Mouse (Mus musculus) heart, postnatal 4 days (tissue): ENCODE data around the gene Olfr417. TPM values are rescaled to one million over a fixed set of nuclear protein-coding genes. Genes with fewer than 3 reads are reported as not detected.
"Not testable (repeated sequence)": the region's sequence is repeated elsewhere in the genome, so short reads cannot be mapped to it uniquely, and the experiment has no call there.

Experiments used
- DNase-seq: peaks from one replicate; pipeline ENCODE4 v3.0.0; 2021
- total RNA-seq, 2 experiments: library from RNA; stranded (reverse); gene quantifications; 2 replicates each; pipeline ENCODE4 v1.2.3; 2021

The Olfr417 gene
- not detected for total RNA-seq

- DNase-seq, result no peak
These were observed at the start of gene Olfr417 for GRCm38 (mm10) chr1:174364882-174365451. Gene Olfr417, plus strand, starts transcription at chr1:174365122.

- no peak for DNase-seq
These were observed 47.6 kb upstream of the Olfr417 start for GRCm38 (mm10) chr1:174317308-174317707.

DNA sequence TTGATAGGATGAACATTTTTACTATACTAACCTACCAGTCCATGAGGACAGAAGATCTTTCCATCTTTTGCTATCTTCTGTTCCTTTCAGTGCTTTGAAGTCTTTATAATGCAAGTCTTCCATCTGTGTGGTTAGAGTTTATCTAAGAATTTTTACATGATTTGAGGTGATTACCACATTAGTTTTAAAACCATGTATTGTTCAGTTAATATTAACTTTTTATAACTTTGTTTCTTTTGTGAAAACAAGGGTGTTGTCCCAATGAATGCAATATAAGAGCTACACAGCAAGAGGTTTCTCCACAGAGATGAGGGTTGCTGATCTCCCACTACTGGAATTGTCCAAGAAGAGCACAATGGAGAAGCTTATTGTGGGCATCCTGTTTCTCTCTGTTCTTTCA lies 34.7 kb upstream of the Olfr417 start, which contains the start of gene Mptx1:
TSS of gene Mptx1 (plus strand) at position 301 of the 400 bp plus-strand sequence.
- DNase-seq, result no peak

DNA sequence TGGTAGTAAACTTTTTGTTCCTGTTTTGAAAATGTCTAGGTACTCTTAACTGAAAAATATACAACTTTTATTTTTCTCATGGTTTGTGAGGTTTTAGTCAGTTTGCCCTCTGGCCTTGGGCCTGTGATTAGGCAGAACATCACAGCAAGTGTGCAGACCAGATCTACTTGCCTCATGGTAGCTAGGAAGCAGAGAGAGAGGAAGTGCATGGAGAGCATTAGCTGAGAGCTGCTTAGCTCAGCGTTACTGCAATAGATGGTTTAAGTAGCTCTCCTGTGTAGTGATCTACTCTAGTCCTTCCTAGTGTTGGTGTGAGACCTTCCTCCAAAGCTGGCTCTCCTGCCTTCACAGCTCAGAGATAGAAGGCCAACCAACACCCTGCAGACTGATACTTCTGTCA lies 11.3 kb upstream of the Olfr417 start:
- DNase-seq, result not testable (repeated sequence)

DNA sequence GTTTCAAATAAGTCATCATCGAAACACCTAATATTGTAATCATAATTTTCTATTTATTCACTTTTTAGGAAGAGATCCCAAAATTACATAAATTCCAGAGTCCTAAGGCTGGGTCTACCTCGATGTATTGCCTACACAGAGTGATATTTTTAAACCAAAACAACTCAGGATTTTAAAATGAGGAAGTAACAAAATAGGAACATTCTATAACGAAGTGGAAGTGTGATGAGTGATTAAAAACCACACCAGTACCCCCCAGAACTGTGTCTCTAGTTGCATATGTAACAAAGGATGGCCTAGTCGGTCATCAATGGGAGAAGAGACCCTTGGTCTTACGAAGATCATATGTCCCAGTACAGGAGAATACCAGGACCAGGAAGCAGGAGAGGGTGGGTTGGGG lies 10.3 kb upstream of the Olfr417 start:
- no peak for DNase-seq

GRCm38 (mm10) chr1:174373799-174374198 lies 8.9 kb downstream of the Olfr417 start:
- no peak for DNase-seq

- DNase-seq, result no peak
These were observed 25.8 kb downstream of the Olfr417 start, which contains the start of gene Olfr248 for GRCm38 (mm10) chr1:174390746-174391145. Gene Olfr248, plus strand, starts transcription at chr1:174391046.

DNA sequence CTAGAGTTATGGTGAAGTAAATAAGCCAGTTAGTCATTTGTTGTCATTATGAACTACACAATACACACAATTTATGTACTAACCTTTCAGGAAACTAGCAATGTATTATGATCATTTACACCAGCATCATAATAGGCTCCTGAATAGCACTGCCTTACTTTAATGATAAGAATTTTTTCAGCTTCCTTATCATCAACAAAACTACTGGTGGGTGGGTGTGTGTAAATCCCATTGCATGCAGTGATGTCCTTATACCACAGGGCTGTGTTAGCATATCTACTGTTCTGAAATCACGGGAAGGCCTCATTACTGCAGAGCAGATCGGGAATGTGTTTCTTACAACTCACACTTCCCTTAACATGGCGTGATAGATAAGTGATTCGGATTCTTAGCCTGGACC lies 58.0 kb downstream of the Olfr417 start:
- DNase-seq, result no peak

GRCm38 (mm10) chr1:174423764-174424163 lies 58.8 kb downstream of the Olfr417 start, which contains the start of gene Olfr414:
Gene Olfr414, plus strand, starts transcription at chr1:174424064.
- no peak for DNase-seq

Other genes starting within 250 kb of the Olfr417 start
- gene Olfr231, start 244.0 kb upstream of the Olfr417 start, total RNA-seq, result not detected
- gene Olfr424, start 233.6 kb upstream of the Olfr417 start, total RNA-seq, result not detected
- not detected for gene Olfr420, start 209.5 kb upstream of the Olfr417 start, total RNA-seq
- gene Spta1, start 192.3 kb upstream of the Olfr417 start, total RNA-seq, result 10 to 100 TPM in 1 of 2 experiments, 1 to 10 TPM in 1; 9.8 to 13.5 TPM
- not detected for gene Olfr419, start 113.1 kb upstream of the Olfr417 start, total RNA-seq
- not detected for gene Mptx1, start 34.6 kb upstream of the Olfr417 start, total RNA-seq
- gene Olfr248, start 25.9 kb downstream of the Olfr417 start, total RNA-seq, result not detected
- gene Olfr414, start 58.9 kb downstream of the Olfr417 start, total RNA-seq, result not detected
- not detected for gene Olfr220, start 77.0 kb downstream of the Olfr417 start, total RNA-seq
- under 1 TPM; 0.36 to 0.52 TPM for gene Fmn2, start 136.7 kb downstream of the Olfr417 start, total RNA-seq